Mouse (Mus musculus) E14TG2a.4 (cell line): ENCODE data around the gene Zcchc7.

Experiments
- CTCF ChIP-seq: conservative IDR thresholded peaks from 2 replicates; pipeline ENCODE4 v1.5.1; 2014; ENCODE audit warnings: low read length
- NANOG ChIP-seq: IDR thresholded peaks from 2 replicates; pipeline ENCODE4 v1.6.1; 2014; ENCODE audit warnings: borderline replicate concordance, low read length, mixed read lengths

DNA sequence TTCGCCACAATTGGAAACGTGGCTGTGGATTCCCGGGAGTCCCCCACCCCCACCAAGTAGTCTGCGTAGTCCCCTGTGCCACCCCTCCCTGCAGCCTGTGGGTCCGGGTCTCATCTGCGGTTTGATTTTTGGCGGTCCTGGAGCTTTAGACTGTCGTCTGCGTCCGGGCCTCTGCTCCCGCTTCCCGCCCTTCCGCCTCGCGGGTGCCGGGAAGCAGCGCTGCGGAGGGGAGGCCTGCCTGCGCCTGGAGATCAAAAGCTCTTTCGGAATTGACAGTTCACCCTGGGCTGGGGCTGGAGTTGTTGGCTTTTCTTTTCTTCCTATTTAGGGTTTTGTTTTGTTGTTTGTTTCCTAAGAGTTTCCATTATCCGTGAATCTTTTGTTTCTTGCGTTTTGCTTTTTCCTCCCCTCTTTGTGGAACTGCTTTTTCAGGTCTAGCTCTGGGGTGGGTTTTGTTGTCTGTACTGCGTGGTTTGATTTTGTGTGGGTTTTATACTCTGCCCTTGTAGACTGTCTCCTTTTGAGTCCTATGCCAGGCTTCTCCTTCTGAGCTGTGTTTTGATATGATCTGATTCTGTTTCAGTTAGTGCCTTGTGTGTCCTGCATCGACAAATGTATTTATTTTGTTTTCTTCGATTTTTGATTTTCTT lies 43.5 kb upstream of the Zcchc7 start:
- no peak for TF ChIP-seq CTCF
- no peak for TF ChIP-seq NANOG
